Mouse (Mus musculus): Measurements from ENCODE around the gene Ogfr.

The Ogfr gene

GRCm38 (mm10) chr2:180589123-180589831 lies at the start of gene Ogfr:
TSS of gene Ogfr (plus strand) at chr2:180589245.
- DNase-seq = peak; percentile 84

GRCm38 (mm10) chr2:180543675-180544074 lies 45.4 kb upstream of the Ogfr start:
- DNase-seq = no peak

- DNase-seq = no peak
Observed at GRCm38 (mm10) chr2:180545046-180545445, 44.0 kb upstream of the Ogfr start.

- DNase-seq = no peak
Observed at GRCm38 (mm10) chr2:180547384-180548106, 41.5 kb upstream of the Ogfr start.

GRCm38 (mm10) chr2:180552340-180552739 lies 36.7 kb upstream of the Ogfr start:
- DNase-seq = no peak

GRCm38 (mm10) chr2:180555219-180555618 lies 33.8 kb upstream of the Ogfr start:
- no peak for DNase-seq

GRCm38 (mm10) chr2:180556470-180556869 lies 32.6 kb upstream of the Ogfr start:
- DNase-seq = no peak

GRCm38 (mm10) chr2:180560245-180560644 lies 28.8 kb upstream of the Ogfr start:
- no peak for DNase-seq

- DNase-seq = no peak
Observed at GRCm38 (mm10) chr2:180562146-180562545, 26.9 kb upstream of the Ogfr start.

GRCm38 (mm10) chr2:180563296-180563695 lies 25.7 kb upstream of the Ogfr start:
- DNase-seq = no peak

GRCm38 (mm10) chr2:180563841-180564240 lies 25.2 kb upstream of the Ogfr start:
- no peak for DNase-seq

- peak; percentile 72 for DNase-seq
Observed at GRCm38 (mm10) chr2:180566240-180566913, 22.7 kb upstream of the Ogfr start.

- peak; percentile 60 for DNase-seq
Observed at GRCm38 (mm10) chr2:180569028-180569643, 19.9 kb upstream of the Ogfr start.

GRCm38 (mm10) chr2:180576482-180576881 lies 12.6 kb upstream of the Ogfr start:
- no peak for DNase-seq

GRCm38 (mm10) chr2:180578686-180579085 lies 10.4 kb upstream of the Ogfr start:
- peak; percentile 81 for DNase-seq

GRCm38 (mm10) chr2:180581002-180581401 lies 8.0 kb upstream of the Ogfr start, which contains the start of gene Mrgbp:
TSS of gene Mrgbp (plus strand) at chr2:180581304.
- peak; percentile 37 for DNase-seq

GRCm38 (mm10) chr2:180582481-180583153 lies 6.4 kb upstream of the Ogfr start:
- DNase-seq = peak; percentile 99

- no peak for DNase-seq
Observed at GRCm38 (mm10) chr2:180583154-180583507, 5.9 kb upstream of the Ogfr start.

GRCm38 (mm10) chr2:180588736-180589122 lies 316 bp upstream of the Ogfr start:
- DNase-seq = no peak

GRCm38 (mm10) chr2:180597490-180597889 lies 8.4 kb downstream of the Ogfr start, which contains the start of gene Col9a3:
TSS of gene Col9a3 (plus strand) at chr2:180597790.
- DNase-seq = no peak

GRCm38 (mm10) chr2:180598157-180598705 lies 9.2 kb downstream of the Ogfr start:
- no peak for DNase-seq

GRCm38 (mm10) chr2:180600569-180601021 lies 11.6 kb downstream of the Ogfr start:
- no peak for DNase-seq

Measured in lung, postnatal 14 days (tissue).